Mouse (Mus musculus): ENCODE data around the gene Gm36028. TPM values are rescaled to one million over a fixed set of nuclear protein-coding genes. Genes with fewer than 3 reads are reported as not detected.

Gm36028 gene
- polyA plus RNA-seq (2012; rRNA removed) = 0.12 and 0.15 TPM in 2 replicates

DNA sequence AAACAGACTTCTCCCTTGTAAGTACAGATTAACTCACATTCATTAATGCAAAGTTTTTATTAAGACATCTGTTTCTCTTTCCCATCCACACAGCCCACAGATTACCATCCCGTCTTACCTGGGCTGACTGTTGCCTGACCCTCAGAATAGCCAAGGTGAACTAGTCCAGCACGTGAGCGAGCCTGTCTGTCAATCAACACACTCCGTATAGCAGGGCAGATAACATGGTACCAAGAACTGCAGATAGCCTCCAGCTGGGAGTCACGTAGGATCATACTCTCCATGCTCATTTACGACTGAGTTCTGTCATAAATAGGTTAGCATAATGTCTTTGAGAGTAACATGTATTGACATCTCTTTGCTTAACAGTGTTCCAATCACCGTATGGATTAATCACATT is at the start of gene Gm36028:
TSS of gene Gm36028 (minus strand) at position 118 of the 400 bp plus-strand sequence.
- DNase-seq (ENCODE audit: low spot score) = no peak

- no peak for DNase-seq (ENCODE audit: low spot score)
Observed at GRCm38 (mm10) chr16:37906456-37906855, 45.5 kb upstream of the Gm36028 start.

- DNase-seq (ENCODE audit: low spot score) = no peak
Observed at GRCm38 (mm10) chr16:37901318-37901717, 40.4 kb upstream of the Gm36028 start.

DNA sequence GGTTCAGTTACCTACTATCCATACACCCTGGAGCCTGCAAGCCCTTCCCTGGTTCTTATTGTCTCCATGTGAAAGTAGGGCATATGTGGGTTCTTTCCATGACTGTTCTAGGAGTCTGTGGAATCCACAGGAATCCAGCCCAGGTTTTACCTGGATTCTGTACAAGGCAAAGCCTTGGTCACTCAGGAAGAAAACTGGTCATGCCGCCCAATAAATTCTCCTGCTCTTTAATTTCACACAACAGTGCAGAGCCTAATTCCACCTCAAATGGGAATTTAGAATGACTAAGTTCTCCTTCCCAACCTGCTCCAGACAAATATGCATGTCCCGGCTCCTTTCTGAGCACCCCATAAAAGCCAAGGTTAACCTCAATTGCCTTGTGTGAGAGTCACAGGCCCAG is 38.4 kb upstream of the Gm36028 start:
- DNase-seq (ENCODE audit: low spot score) = no peak

GRCm38 (mm10) chr16:37898790-37899189 is 37.8 kb upstream of the Gm36028 start:
- no peak for DNase-seq (ENCODE audit: low spot score)

DNA sequence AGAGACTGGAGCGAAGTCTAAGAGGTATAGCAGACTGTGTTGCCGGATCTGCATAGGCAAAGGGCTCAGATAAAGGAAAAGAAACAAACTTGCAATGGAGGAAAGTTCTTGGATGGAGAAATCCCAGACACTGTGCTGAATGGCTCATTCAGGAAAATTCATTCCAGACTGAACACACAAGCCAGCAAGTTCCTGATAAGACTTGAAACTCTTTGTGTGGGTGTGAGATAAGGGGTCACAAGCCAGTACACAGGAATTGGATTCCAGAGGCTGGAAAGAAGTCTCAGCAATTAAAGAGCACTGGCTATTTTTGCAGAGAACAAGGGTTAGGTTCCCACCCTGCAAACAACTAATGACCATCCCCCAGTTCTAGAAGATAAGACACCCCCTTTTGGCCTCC is 33.0 kb upstream of the Gm36028 start:
- no peak for DNase-seq (ENCODE audit: low spot score)

- no peak for DNase-seq (ENCODE audit: low spot score)
Observed at GRCm38 (mm10) chr16:37893381-37893780, 32.4 kb upstream of the Gm36028 start.

DNA sequence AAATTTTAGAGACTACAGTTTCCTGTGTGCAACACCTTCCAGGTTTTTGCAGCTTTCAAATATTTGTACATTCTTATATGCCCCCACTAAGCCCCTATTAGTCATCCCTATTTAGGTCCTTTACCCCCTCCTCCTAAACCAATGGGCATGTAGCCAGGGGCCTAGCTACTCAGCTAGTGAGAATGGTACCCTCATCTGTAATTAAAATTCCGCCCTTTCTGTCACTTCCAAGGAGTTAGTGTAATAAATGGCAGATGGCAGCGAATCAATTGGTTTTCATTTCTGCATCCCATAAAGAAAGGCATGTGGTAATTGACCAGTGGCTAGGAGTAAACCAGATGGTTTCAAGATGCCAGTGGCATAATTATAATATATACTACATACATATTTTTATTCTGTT is 31.7 kb upstream of the Gm36028 start:
- no peak for DNase-seq (ENCODE audit: low spot score)

DNA sequence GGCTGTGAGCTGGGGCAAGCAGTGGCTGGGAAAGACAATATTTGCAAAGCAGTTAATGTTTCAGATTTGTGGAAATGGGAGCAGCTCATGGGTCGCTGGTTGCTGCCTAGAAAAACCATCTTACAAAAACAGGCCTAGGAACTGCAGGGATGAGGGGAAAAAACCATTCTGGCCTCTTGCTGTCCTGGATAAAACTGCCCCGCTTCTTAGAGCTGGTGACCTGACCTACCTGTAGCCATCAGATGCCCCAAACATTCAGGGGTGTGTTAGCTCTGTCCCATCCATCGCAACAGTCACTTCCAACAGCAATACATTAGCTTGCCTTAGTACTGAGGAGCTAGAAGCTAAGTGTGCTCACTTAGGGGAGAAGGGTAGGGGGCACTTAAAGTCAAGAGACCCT is 28.0 kb upstream of the Gm36028 start:
- no peak for DNase-seq (ENCODE audit: low spot score)

GRCm38 (mm10) chr16:37881168-37881567 is 20.2 kb upstream of the Gm36028 start:
- DNase-seq (ENCODE audit: low spot score) = no peak

DNA sequence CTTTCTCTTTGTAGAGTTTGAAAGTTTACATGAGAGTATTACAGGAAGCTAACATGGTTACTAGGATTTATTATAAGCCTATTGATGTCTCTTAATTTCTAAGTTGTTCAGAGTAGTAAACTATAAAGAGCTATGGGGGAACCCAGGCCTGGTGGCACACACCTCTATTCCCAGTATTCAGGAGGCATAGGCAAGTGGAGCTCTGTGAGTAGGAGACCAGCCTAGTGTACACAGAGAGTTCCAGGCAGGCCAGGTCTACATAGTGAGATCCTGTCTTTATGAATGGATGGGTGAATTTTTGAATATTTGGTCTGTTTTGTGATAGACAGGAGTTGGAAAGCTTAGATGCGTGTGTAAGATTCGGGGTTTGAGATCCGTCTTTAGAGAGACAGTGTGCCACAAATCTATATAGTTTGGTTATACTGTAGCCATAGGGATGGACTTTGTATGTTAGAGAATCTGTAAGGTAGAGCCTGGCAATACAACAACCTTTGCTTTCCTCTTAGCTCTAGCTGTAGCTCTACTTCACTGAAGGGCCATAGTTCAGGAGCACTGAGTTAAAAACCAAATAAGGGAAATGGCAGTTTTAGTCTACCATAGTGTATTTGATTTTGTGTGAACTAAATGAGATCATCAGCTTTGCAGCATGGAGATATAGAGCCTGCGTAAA is 18.9 kb upstream of the Gm36028 start:
- no peak for DNase-seq (ENCODE audit: low spot score)

DNA sequence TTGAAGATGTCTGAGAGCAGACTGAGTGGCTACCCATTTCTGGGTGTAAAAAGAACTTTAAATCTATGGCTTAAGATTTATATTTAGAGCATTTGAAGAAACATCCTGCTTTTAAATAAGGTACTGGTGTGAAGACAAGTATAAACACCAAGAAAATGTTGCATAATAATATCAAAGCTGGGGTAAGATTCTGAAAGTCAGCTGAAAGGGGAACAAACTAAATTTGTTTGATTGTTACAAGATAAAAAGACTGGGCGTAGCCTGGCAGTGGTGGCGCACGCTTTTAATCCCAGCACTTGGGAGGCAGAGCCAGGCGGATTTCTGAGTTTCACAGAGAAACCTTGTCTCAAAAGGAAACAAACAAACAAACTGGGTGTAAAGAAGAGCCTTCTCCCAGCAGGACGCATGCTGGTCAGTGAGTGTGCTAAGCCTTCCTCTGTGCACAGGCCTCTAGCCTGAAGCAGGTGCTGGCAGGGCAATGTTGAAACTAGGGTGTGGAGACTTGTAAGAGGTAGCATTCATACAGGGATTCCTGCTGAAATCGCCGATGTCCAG is 18.1 kb upstream of the Gm36028 start:
- no peak for DNase-seq (ENCODE audit: low spot score)

DNA sequence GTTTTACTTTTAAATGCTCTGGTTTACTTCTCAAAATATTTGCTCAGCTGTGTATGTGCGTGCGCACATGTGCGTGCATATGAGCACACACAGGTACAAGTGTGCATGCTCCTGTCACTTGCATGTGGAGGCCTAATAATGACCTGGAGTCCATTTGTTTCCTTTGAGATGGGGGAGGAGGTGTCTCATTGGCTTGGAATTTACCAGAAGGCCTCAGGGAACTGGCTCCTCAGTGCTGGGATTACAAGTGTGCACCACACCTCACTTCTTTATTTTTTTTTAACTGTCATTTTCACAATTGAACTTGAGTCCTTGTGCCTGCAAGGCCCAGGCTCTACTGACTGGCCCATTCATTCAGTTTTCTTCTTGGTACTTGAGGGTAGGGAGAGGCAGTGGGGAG is 16.5 kb upstream of the Gm36028 start:
- no peak for DNase-seq (ENCODE audit: low spot score)

GRCm38 (mm10) chr16:37874501-37875235 is 13.7 kb upstream of the Gm36028 start:
- no peak for DNase-seq (ENCODE audit: low spot score)

GRCm38 (mm10) chr16:37871112-37871715 is 10.3 kb upstream of the Gm36028 start:
- DNase-seq (ENCODE audit: low spot score) = no peak

DNA sequence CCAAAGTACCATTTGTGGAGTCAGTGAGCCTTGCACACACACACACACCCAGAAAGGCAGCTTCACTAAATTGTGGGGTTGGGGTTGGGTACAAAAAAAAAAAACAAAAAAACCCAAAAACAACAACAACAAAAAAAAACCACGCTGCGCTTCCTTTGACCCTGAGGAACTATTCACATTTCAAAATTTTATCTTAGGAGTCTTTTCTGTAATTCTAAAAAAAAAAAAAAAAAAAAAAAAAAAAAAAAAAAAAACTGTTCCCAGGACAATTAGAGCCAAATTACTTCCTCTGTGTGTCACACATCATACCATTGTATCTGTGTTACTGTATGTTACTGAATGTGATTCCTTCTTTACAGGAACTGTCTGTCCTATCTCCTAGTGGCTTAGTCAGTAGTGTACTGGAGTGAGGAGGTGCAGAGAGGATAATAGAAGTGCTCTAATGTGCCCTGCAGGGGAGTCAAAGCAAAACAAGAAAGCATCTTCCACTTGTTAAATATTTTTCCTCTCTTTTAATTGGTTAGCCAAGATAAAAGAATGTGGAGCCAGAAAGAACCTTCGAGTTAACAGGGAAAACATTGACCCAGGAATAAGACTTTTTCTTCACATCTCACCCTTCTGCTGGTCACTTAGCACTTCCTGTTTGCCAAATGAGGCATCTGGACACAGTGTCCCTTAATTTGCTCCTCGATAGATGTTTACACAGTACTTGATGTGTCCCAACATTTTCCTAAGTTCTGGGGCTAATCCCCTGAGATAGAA is 8.7 kb upstream of the Gm36028 start:
- no peak for DNase-seq (ENCODE audit: low spot score)

- DNase-seq (ENCODE audit: low spot score) = peak; percentile 24
Observed at GRCm38 (mm10) chr16:37868506-37869469, 7.8 kb upstream of the Gm36028 start.

GRCm38 (mm10) chr16:37867791-37868505 is 7.0 kb upstream of the Gm36028 start, which contains the start of gene Lrrc58:
Gene Lrrc58, plus strand, starts transcription at chr16:37868389.
- DNase-seq (ENCODE audit: low spot score) = peak; percentile 87

DNA sequence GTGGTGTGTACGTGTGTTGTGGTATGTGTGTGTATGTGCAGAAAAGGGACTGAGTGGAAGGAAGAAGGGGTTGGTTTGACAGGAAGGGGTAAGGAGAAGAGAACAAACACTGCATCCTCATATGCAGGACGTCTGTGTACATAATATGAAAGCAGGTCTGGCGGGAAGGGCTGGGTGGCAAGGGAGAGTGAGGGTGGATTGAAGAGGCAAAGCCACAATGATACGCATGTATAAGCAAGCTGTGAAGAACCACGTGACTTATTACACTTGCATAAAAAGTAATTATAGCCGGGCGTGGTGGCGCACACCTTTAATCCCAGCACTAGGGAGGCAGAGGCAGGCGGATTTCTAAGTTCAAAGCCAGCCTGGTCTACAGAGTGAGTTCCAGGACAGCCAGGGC is 4.9 kb upstream of the Gm36028 start:
- no peak for DNase-seq (ENCODE audit: low spot score)

DNA sequence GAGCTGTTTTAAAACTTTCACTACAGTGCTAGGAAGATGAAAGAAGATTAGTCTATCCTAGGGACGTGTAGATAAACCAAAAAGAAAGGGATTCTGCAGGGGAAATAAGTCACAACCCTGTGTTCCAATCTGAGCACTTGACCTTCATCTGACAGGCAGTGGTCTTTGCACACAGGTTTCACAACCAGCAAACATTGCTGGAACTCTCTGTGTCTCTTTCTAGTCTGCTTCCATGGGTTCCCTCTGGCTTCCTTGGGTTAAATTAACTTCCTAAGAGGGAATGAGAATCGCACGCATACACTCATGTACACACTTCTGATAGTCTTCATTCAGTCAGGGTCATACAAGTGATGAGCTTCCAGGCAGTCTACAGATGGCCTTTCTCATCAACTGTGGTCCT is 2.9 kb upstream of the Gm36028 start:
- no peak for DNase-seq (ENCODE audit: low spot score)
